Mouse (Mus musculus): ENCODE data around the gene Tns1.

DNA sequence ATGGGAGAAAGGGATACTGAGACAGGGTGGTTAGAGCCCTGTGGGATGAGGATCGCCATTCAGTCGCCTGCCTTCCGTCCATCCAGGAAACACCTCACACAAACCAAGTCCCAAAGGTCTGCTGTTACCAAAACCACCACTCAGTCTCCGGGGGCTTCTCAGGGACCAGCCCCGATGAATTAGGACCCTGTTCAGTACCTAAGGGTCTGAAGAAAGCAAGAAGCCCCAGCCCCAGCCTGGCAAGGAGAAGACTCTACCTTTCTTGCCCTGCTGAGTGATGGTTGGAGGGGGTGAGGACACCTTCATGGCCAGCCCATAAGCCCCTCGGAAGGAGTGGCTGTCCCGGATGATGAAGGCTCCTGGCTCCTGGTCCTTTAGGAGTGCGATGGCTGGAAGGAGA is 203.5 kb downstream of the Tns1 start:
- no peak for TF ChIP-seq MXI1 (IDR thresholded peaks at IDR 0.05; ENCODE audit: low read depth, low read length)
- TF ChIP-seq CTCF (IDR thresholded peaks at IDR 0.05 in 2 of 3, conservative IDR thresholded peaks at IDR 0.05 in 1 of 3; ENCODE audit: control insufficient read depth in 1 of 3, insufficient read depth in 1 of 3, low read depth in 2 of 3, low read length in 3 of 3, poor library complexity in 1 of 3, severe bottlenecking in 1 of 3): no peak
- no peak for TF ChIP-seq USF1 (IDR thresholded peaks at IDR 0.05; ENCODE audit: low read depth, low read length)
- TF ChIP-seq POLR2AphosphoS5 (IDR thresholded peaks at IDR 0.05; ENCODE audit: borderline replicate concordance, low read depth, low read length): no peak
- no peak for TF ChIP-seq ELF1 (IDR thresholded peaks at IDR 0.05; ENCODE audit: low read depth, low read length)
- no peak for TF ChIP-seq JUND (IDR thresholded peaks at IDR 0.05; ENCODE audit: low read depth, low read length)
- no peak for TF ChIP-seq POLR2A (IDR thresholded peaks at IDR 0.05; ENCODE audit: control insufficient read depth in 1 of 2, insufficient read depth in 1 of 2, low read depth in 1 of 2, low read length in 2 of 2, poor library complexity in 1 of 2)
- TF ChIP-seq POLR2AphosphoS2 (IDR thresholded peaks at IDR 0.05; ENCODE audit: low read length): no peak
- no peak for TF ChIP-seq EP300 (IDR thresholded peaks at IDR 0.05; ENCODE audit: low read depth in 1 of 2, low read length in 2 of 2)
